Mouse (Mus musculus) G1E (cell line): ENCODE results near the gene Zmym4. TPM values are rescaled to one million over a fixed set of nuclear protein-coding genes. Genes with fewer than 3 reads are reported as not detected.
A peak's percentile ranks its signal among the peaks of the same experiment; 100 is the strongest.
"Not testable (repeated sequence)": the region's sequence is repeated elsewhere in the genome, so short reads cannot be mapped to it uniquely, and the experiment has no call there.

Experiments
- ATAC-seq: 2 replicates; pipeline ENCODE4 v1.8.0; 2016; ENCODE audit warnings: mild to moderate bottlenecking; ENCODE audit not compliant: insufficient number of reproducible peaks, poor library complexity, low FRiP score, severe bottlenecking; ENCODE audit errors: extremely low read depth
- DNase-seq: peaks from one replicate; pipeline ENCODE4 v3.0.0; 2012; ENCODE audit warnings: low spot score
- H3K27me3 ChIP-seq: 2 replicates; pipeline ENCODE4 v1.6.1; 2012; ENCODE audit warnings: mild to moderate bottlenecking, low read length, inconsistent platforms; ENCODE audit not compliant: insufficient read depth
- H3K36me3 ChIP-seq: replicated peaks from 2 replicates; pipeline ENCODE3; 2012; ENCODE audit warnings: mild to moderate bottlenecking, inconsistent platforms
- H3K4me1 ChIP-seq: 2 replicates; pipeline ENCODE4 v1.6.1; 2012; ENCODE audit warnings: low read depth, low read length, inconsistent platforms, mixed read lengths; ENCODE audit not compliant: insufficient read depth
- H3K4me3 ChIP-seq: 2 replicates; pipeline ENCODE4 v1.5.1; 2012; ENCODE audit warnings: low read depth, mild to moderate bottlenecking, inconsistent platforms, low read length, moderate library complexity, mixed read lengths
- H3K9me3 ChIP-seq: replicated peaks from 2 replicates; pipeline ENCODE4 v1.6.1; 2012; ENCODE audit warnings: inconsistent platforms
- CTCF ChIP-seq: IDR thresholded peaks from 2 replicates; pipeline ENCODE4 v1.5.1; 2012; ENCODE audit warnings: low read depth, low read length, inconsistent platforms, mixed read lengths
- GATA1 ChIP-seq: IDR thresholded peaks from 2 replicates; pipeline ENCODE4 v1.6.1; 2012; ENCODE audit warnings: borderline replicate concordance, low read length, inconsistent platforms, mixed read lengths
- GATA2 ChIP-seq: IDR thresholded peaks from 2 replicates; pipeline ENCODE4 v1.6.1; 2012; ENCODE audit warnings: low read depth, low read length, inconsistent platforms, borderline replicate concordance
- POLR2AphosphoS5 ChIP-seq: IDR thresholded peaks from 2 replicates; pipeline ENCODE4 v1.6.1; 2012; ENCODE audit warnings: low read depth, low read length, inconsistent platforms; ENCODE audit not compliant: insufficient replicate concordance
- TAL1 ChIP-seq: conservative IDR thresholded peaks from 2 replicates; pipeline ENCODE4 v1.6.1; 2012; ENCODE audit warnings: low read depth, low read length, inconsistent platforms, mixed read lengths
- polyA plus RNA-seq: library from polyadenylated mRNA; stranded (reverse); fragments of >175 nt; gene quantifications from 2 replicates; pipeline ENCODE4 v1.2.3, GENCODE M21; 2012
- total RNA-seq, 2 experiments: library from RNA; stranded (forward) in 1 of 2; stranded (reverse) in 1 of 2; fragments of 200-1000 nt in 1 of 2; fragments of >200 nt in 1 of 2; fragmentation: Nextera tagmentation in 1 of 2; gene quantifications; 2 replicates each; pipeline ENCODE4 v1.2.3; 2014 to 2017

The Zmym4 gene
- total and polyA plus RNA-seq, 3 experiments = 3.9 to 81.3 (median 54.7) TPM

DNA sequence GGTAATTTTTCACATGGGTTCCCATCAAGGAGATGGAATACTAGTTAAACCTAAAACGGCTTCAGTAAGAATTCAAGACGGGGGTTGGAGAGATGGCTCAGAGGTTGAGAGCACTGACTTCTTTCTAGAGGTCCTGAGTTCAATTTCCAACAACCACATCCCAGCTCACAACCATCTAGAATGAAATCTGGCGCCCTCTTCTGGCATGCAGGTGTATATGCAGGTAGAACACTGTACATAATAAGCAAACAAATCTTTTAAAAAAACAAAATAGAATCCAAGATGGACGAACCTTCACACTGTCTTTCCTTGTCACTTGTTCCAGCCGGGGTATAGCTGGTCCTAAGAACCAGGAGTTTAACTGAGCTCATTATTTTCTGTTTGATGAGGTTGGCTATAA lies 24.4 kb upstream of the Zmym4 start:
- Histone ChIP-seq H3K4me3 (no peak overlapping the region), H3K4me1 (no peaks in the 10 kb centered on the region), H3K9me3 (no peaks in the 10 kb centered on the region), H3K27me3 (peaks cover 7% of the 10 kb centered on the region), H3K36me3 (no peaks in the 10 kb centered on the region)
- ATAC-seq (no peak), DNase-seq (no peak)
- TF ChIP-seq CTCF (peak; percentile 54), POLR2AphosphoS5 (no peak)

DNA sequence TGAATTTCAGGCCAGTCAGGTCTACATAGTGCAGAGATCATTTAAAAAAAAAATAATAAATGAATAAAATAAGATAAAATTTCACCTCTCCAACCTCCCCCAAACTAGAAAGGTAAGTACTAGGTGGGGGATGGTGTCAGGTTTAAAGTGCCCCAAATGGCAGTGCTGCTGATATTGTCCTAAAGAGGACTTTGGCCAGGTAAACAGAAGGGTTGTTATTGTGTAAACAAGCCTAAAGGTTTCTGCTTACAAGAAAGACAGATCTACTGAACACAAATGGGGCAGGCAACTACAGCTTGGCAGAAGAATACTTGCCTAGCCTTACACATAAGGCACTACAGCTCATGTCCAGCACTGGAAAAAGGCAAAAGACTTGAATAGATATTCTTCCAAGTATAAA lies 22.6 kb upstream of the Zmym4 start:
- no peak for ATAC-seq
- H3K9me3 ChIP-seq = no peaks in the 10 kb centered on the region
- no peak for DNase-seq
- H3K36me3 ChIP-seq = no peaks in the 10 kb centered on the region
- TF ChIP-seq TAL1 = no peak
- no peak for TF ChIP-seq POLR2AphosphoS5
- TF ChIP-seq CTCF = no peak
- no peak for TF ChIP-seq GATA2
- no peak for TF ChIP-seq GATA1
- H3K4me1 ChIP-seq = no peaks in the 10 kb centered on the region
- no peak overlapping the region for H3K4me3 ChIP-seq
- H3K27me3 ChIP-seq = peaks cover 7% of the 10 kb centered on the region

DNA sequence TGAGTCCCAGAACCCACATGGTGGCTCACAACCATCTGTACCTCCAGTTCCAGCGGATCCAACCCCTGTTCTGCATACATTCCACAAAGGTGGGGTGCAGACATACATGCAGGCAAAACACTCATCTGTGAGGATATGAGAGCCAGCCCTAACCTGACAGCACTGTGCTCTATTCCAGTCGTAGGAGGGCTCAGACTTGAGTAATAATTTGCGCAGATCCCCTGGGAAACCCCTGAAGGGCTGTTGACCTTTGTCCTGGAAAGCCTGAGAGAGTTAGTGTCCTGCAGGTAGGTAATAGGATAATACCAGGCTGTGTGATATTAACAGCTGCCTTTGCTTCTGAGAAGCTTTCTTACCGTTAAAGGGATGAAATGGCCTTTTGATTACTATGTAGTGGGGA lies 20.6 kb upstream of the Zmym4 start:
- Histone ChIP-seq H3K4me3 (no peak overlapping the region), H3K9me3 (no peaks in the 10 kb centered on the region), H3K36me3 (no peaks in the 10 kb centered on the region), H3K27me3 (no peaks in the 10 kb centered on the region; the same call in 1 of the 2 replicates), H3K4me1 (no peaks in the 10 kb centered on the region)
- ATAC-seq = no peak
- no peak for DNase-seq
- no peak for TF ChIP-seq GATA1
- no peak for TF ChIP-seq GATA2
- TF ChIP-seq CTCF = no peak
- no peak for TF ChIP-seq TAL1
- no peak for TF ChIP-seq POLR2AphosphoS5

DNA sequence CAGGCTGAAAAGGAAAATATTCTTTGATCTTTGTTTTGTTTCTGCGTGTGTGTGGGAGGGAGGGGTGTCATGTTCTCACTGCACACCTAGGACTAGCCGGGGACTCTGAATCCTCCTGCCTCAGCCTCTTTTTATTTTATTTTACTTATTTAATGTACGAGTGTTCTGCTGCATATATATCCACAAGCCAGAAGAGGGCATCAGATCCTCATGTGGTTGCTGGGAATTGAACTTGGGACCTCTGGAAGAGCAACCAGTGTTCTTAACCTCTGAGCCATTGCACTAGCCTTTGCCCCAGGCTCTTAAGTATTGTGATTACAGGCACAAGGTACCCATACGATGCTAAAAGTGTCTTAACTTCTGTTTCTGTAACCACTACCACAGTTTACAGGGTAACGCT lies 18.8 kb upstream of the Zmym4 start:
- Histone ChIP-seq H3K4me3 (no peak overlapping the region), H3K36me3 (no peaks in the 10 kb centered on the region), H3K4me1 (no peaks in the 10 kb centered on the region), H3K27me3 (peaks cover 3% of the 10 kb centered on the region; the same call in 1 of the 2 replicates), H3K9me3 (no peaks in the 10 kb centered on the region)
- ATAC-seq (no peak), DNase-seq (no peak)
- TF ChIP-seq GATA2 (no peak), TAL1 (no peak), POLR2AphosphoS5 (no peak), GATA1 (no peak), CTCF (no peak)

DNA sequence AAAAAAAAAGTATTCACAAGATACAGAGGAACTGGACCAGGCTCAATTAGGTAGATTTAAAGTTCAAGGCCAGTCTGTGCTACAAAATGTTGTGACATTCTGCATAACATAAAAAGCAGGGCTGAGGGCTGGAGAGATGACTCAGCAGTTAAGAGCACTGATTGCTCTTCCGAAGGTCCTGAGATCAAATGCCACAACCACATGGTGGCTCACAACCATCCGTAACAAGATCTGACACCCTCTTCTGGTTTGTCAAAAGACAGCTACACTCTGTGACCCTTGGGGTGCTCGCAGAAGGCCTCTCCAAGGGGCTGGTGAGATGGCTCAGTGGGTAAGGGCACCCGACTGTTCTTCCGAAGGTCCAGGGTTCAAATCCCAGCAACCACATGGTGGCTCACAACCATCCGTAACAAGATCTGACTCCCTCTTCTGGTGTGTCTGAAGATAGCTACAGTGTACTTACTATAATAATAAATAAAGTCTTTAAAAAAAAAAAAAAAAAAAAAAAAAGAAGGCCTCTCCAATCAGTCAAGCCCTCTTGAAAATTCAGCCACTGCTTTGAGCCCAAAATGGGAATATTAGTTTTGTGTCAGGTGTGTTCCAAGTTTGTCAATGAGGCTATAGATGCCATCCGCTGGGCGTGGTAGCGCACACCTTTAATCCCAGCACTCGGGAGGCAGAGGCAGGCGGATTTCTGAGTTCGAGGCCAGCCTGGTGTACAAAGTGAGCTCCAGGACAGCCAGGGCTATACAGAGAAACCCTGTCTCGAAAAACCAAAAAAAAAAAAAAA lies 16.0 kb upstream of the Zmym4 start:
- H3K27me3 ChIP-seq, ATAC-seq: not testable (repeated sequence)

DNA sequence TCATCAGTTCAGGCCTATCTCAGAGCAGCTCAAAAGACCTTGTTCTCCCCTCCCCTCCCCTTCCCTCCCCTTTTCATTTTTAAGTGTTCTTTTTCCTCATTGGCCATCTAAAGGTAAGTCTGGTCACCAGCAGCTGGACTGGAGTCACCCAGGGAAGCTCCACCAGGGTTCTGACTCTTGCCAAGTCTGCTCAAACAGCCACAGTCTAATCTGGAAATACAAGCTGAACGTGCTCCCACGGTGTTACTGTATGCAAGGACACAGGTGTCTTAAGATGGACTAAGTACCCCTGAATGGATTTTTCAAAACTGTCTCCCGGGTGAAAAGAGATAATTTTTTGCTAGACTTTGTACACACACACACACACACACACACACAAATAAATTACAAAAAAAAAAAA lies 15.4 kb upstream of the Zmym4 start:
- Histone ChIP-seq H3K27me3 (0 out of 2 replicates have a peak, but pooled peaks cover 3% of the 10 kb centered on the region), H3K4me1 (peaks cover 3% of the 10 kb centered on the region; the same call in 1 of the 2 replicates), H3K4me3 (no peak overlapping the region), H3K9me3 (no peaks in the 10 kb centered on the region), H3K36me3 (no peaks in the 10 kb centered on the region)
- DNase-seq (no peak), ATAC-seq (no peak)
- TF ChIP-seq CTCF (no peak), GATA1 (no peak), POLR2AphosphoS5 (no peak), GATA2 (no peak)

More for the DNA sequence above, 16.0 kb upstream of the Zmym4 start:
- not testable (repeated sequence) for DNase-seq, H3K36me3 ChIP-seq, H3K9me3 ChIP-seq, H3K4me1 ChIP-seq, H3K4me3 ChIP-seq

DNA sequence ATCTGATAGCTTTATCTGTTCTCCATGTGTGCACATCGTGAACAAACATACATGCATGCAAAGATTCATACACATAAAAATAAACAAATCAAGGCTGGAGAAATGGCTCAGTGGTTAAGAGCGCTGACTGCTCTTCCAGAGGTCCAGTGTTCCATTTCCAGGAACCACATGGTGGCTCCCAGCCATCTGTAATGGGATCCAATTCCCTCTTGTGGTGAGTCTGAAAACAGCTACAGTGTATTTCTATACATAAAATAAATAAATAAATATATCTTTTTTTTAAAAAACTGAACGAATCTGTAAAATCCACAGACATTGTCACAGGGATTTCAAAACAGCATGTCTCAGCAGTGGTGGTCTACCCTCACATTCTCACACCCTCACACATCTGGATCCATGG lies 10.8 kb upstream of the Zmym4 start:
- no peak for ATAC-seq
- Histone ChIP-seq H3K27me3 (peaks cover 6% of the 10 kb centered on the region; the same call in 1 of the 2 replicates), H3K36me3 (no peaks in the 10 kb centered on the region), H3K4me1 (peaks cover 3% of the 10 kb centered on the region; the same call in 1 of the 2 replicates), H3K9me3 (no peaks in the 10 kb centered on the region), H3K4me3 (no peak overlapping the region)
- TF ChIP-seq GATA2 (no peak), CTCF (no peak), GATA1 (no peak), TAL1 (no peak), POLR2AphosphoS5 (no peak)
- DNase-seq = no peak
